Mouse (Mus musculus): ENCODE measurements around the gene Shc3.

DNA sequence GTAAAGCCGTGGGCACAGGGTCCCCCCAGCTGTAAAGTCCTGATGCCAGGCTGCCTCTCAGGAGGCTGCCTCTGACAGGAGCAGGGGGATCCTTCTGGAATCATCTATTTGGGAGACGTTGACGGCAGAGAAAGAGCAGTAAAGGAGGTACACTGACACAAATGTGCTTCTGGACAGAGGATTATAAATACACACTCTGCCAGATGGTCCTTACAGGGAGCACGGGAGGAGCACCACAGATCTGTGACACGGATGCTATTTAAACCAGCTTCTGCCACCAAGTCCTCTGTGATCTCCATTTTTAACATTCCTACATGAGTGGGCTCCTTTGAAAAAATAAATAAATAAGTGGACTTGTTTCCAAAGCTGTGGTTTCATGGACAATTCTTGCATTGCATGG lies 63.5 kb downstream of the Shc3 start:
- TF ChIP-seq MAFK (IDR thresholded peaks at IDR 0.05; ENCODE audit: borderline replicate concordance, low read depth, low read length) = no peak
- TF ChIP-seq USF1 (IDR thresholded peaks at IDR 0.05; ENCODE audit: low read depth, low read length) = no peak
- TF ChIP-seq CTCF (IDR thresholded peaks at IDR 0.05 in 2 of 3, conservative IDR thresholded peaks at IDR 0.05 in 1 of 3; ENCODE audit: control insufficient read depth in 1 of 3, insufficient read depth in 1 of 3, low read depth in 2 of 3, low read length in 3 of 3, poor library complexity in 1 of 3, severe bottlenecking in 1 of 3) = no peak
- no peak for TF ChIP-seq POLR2A (IDR thresholded peaks at IDR 0.05; ENCODE audit: control insufficient read depth in 1 of 2, insufficient read depth in 1 of 2, low read depth in 1 of 2, low read length in 2 of 2, poor library complexity in 1 of 2)
- TF ChIP-seq ELF1 (IDR thresholded peaks at IDR 0.05; ENCODE audit: low read depth, low read length) = no peak
- TF ChIP-seq ZMIZ1 (IDR thresholded peaks at IDR 0.05; ENCODE audit: low read depth, low read length) = no peak
- TF ChIP-seq E2F4 (IDR thresholded peaks at IDR 0.05; ENCODE audit: borderline replicate concordance, low read depth, low read length) = no peak
- TF ChIP-seq USF2 (IDR thresholded peaks at IDR 0.05; ENCODE audit: borderline replicate concordance in 1 of 2, insufficient read depth in 1 of 2, low read depth in 1 of 2, low read length in 2 of 2) = no peak
- TF ChIP-seq MEF2A (IDR thresholded peaks at IDR 0.05; ENCODE audit: extremely low read depth, insufficient replicate concordance, low read depth, low read length, poor library complexity, severe bottlenecking) = no peak
- TF ChIP-seq MAX (IDR thresholded peaks at IDR 0.05; ENCODE audit: low read length) = no peak
